Mouse (Mus musculus) 3134 (cell line): ENCODE data around the gene Olfr707.
"Not testable (repeated sequence)": the region's sequence is repeated elsewhere in the genome, so short reads cannot be mapped to it uniquely, and the experiment has no call there.

Experiments
- DNase-seq: peaks from one replicate; pipeline ENCODE4 v3.0.0-alpha.2; 2011; ENCODE audit warnings: low spot score; ENCODE audit not compliant: insufficient read length; ENCODE audit errors: extremely low read depth

Gene Olfr707

DNA sequence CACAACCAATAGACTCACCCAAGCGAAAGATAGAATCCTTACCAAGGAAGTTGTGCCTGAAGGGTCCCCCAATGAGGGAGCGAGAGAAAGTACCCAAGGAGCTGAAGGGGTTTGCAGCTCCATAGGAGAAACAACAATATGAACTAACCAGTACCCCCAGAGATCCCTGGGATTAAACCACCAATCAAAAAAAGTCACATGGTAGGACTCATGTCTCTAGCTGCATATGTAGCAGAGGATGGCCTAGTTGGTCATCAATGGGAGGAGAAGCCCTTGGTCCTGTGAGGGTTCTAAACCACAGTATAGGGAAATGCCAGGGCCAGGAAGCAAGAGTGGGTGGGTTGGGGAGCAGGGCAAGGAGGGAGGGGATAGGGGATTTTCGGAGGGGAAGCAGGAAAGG is at the start of gene Olfr707:
Olfr707 (minus strand) TSS at position 101 of the 400 bp plus-strand sequence.
- DNase-seq: not testable (repeated sequence)

DNA sequence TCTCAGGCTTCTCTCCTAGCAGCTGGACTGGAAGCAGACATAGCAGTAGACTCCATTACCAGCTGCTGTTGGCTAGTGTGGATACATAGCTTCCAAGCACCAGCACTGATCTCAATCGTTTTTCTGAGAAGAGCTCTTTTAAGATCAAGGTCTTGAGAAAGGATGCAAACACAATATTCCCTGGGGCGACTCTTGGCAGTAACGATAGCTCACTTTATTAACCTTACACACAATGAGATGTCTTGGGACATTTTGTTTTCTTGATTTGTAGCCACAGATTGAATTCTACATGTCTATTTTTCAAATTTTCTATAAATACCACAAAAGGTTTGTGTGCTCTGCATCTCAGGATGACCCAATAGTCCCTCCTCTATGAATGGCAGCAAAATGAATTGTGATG is 47.2 kb upstream of the Olfr707 start, which contains the start of gene Olfr710:
Olfr710 (minus strand) TSS at position 101 of the 400 bp plus-strand sequence.
- no peak for DNase-seq

DNA sequence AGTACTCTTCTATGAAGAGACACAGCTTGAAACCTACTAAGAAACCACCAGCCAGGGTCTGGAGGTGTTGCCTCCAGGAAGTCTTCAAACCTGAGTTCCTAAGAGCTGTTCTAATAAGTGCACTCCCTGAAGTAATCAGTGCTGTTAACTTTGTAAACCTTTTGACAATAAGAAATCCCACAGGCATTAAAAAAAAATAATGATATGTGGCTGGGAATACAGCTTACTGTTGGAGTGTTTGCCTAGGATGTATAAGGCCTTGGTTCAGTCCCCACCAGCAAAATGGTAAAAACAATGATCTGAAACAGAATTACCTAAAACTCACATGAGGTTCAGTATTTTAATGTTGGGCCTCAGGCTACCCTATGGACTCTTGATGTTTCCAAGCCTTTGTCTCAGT is 31.1 kb upstream of the Olfr707 start, which contains the start of gene Olfr709-ps1:
Olfr709-ps1 (minus strand) TSS at position 101 of the 400 bp plus-strand sequence.
- DNase-seq: no peak

DNA sequence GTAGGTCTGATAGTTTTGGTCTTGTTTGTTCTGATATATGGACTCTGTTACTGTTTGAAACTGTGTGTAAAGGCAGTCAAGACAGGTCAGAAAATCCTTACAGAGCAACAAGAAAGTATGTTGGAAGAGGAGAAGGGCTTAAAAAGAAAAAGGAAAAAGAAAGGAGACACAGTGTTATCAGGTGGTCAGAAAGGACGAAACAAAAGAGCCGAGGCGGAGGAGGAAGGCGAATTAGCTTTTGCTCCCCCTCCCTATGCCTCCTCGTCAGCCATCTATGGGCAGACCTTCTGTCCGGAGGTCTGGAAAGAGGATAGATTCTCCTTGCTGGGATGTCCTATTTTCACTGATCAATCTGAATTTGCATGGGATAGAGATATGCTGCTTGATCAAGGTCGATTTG is 19.9 kb upstream of the Olfr707 start:
- not testable (repeated sequence) for DNase-seq

DNA sequence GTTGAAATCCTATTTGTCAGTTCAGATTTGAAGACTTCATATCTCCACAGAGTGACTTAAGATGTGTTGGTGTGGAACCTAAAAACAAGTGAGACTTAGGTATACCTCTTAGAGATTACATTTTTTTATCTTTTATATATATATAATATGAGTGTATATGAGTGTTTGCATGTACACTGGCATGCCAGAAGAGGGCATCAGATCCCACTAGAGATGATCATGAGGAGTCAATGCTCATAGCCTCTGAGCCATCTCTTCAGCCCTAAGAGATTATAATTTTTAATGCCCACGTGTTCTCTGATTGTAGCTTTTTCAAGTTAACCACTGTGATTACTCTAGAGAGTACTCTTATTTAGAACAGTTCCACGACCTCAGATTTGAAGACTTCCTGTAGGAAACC is 6.6 kb upstream of the Olfr707 start, which contains the start of gene Olfr1532-ps1:
Olfr1532-ps1 (plus strand) TSS at position 326 of the 400 bp plus-strand sequence.
- DNase-seq: no peak

DNA sequence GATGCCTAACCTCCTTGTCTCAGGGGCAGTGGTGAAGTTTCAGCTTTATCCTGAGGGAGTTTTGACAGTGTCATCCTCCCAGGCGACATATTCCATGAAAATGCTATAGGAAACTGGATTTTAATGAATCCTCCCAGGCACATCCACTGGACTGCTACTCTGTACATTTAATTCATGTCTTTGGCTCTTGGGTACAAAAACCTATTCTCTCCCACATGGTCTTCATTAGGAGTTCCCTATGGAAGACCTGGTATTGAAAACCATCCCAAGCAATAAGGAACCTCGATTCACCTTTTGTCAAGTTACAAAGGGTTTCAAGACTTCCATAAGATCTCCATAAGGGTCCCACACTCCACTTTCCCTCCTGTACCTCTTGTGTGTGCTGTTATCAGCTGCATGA is 13.0 kb downstream of the Olfr707 start, which contains the start of gene Olfr706:
Olfr706 (minus strand) TSS at position 101 of the 400 bp plus-strand sequence.
- no peak for DNase-seq

DNA sequence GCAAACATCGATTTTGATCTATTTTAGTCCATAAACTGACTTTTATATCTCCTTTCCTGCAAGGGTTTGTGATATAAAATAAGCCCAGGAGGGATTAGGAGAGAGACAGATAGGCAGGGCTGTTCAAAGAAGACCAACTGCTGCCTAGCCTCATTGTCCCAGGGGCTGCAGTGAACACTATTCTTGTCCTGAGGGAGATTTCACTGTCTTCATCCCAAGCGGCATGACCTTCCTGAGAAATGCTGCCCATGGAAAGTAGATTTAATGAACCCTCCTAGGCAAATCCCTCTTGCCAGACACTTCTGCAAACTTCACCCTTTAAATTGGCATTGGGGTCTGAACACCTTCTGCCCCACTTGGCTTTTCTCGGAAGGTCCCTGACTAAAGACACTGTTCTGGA is 24.2 kb downstream of the Olfr707 start, which contains the start of gene Olfr705:
Olfr705 (minus strand) TSS at position 101 of the 400 bp plus-strand sequence.
- DNase-seq: no peak

DNA sequence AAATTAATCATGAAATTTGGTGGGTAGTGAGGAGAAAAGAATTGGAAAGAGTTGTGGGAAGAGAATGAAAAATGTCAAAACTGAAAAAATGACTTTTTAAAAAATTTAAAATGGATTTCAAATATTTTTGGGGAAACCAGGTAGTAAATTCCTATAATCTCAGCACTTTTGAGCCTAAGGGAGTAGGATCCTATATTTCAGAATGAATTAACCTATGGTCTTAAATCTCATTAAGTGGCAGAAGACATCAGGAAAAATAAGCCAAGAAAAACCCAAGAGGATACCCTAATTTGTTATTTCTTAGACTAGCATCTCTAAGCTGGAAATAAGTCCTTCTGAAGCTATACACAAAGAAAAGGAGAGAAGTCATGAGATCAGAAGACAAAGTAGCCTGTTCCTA is 38.2 kb downstream of the Olfr707 start, which contains the start of gene Olfr704:
Olfr704 (plus strand) TSS at position 301 of the 400 bp plus-strand sequence.
- no peak for DNase-seq

DNA sequence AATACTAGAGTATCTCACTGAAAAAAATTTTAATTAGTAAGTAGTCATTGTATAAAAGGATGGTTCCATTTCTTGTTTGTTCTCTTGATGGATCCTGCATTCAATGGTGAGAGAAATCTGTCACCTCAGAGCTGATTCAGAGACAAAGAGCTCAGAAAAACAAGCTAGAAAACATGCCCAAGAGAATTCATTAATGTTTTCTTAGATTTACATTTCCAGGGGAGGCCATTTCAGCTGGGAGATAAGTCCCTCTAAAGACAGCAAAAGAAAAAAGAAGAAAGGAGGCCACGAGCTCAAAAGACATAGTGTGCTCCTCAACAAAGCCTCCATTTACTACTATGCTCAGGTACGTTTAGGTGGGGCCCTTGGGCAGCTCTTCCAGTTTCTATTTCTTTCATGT is 58.0 kb downstream of the Olfr707 start, which contains the start of gene Olfr703:
Olfr703 (plus strand) TSS at position 301 of the 400 bp plus-strand sequence.
- DNase-seq: no peak
